In genomic region chr12:73585850-73586249, GRCm38 (mm10) we compare ENCODE assay signal across 8 mouse cellular contexts. TPM values are rescaled to one million over a fixed set of nuclear protein-coding genes. Genes with fewer than 3 reads are reported as not detected.
DNase-seq lines count a peak whose midpoint lies in the region; ATAC-seq and TF ChIP-seq lines count a peak whose summit lies in the region.

No protein-coding gene starts in this region.

- TF ChIP-seq POLR2A in brain, embryonic 14.5 days (IDR thresholded peaks at IDR 0.05; ENCODE audit: borderline replicate concordance, extremely low read depth, insufficient read depth, insufficient read length, poor library complexity, severe bottlenecking), result no peak

- H3K27ac ChIP-seq in heart, embryonic 11.5 days (ENCODE audit: low read depth, low read length), result no peak overlapping the region
- H3K27ac ChIP-seq in hindbrain, embryonic 16.5 days (ENCODE audit: low read depth, low read length), result no peak overlapping the region
- H3K27ac ChIP-seq in midbrain, embryonic 13.5 days, result no peak overlapping the region

- no peaks in the 10 kb centered on the region for H3K4me1 ChIP-seq in heart, embryonic 11.5 days (ENCODE audit: control insufficient read depth, insufficient read depth, low read length)
- H3K4me1 ChIP-seq in hindbrain, embryonic 16.5 days (ENCODE audit: control insufficient read depth, insufficient read depth, low read depth, low read length), result peaks cover 6% of the 10 kb centered on the region; the same call in 1 of the 2 replicates
- H3K4me1 ChIP-seq in midbrain, embryonic 13.5 days (replicated peaks), result peaks cover 20% of the 10 kb centered on the region; the same call in 1 of the 2 replicates

- no peak for ATAC-seq in heart, embryonic 11.5 days (replicated peaks; ENCODE audit: insufficient number of reproducible peaks, low FRiP score, low TSS enrichment)
- no peak for ATAC-seq in hindbrain, embryonic 16.5 days
- no peak; the same call in 1 of the 2 replicates for ATAC-seq in midbrain, embryonic 13.5 days

- peak overlapping the region; percentile 91 for H3K9ac ChIP-seq in heart, embryonic 11.5 days (ENCODE audit: low read depth, low read length)
- H3K9ac ChIP-seq in hindbrain, embryonic 16.5 days (ENCODE audit: low read depth, low read length), result no peak overlapping the region
- H3K9ac ChIP-seq in midbrain, embryonic 13.5 days (replicated peaks), result no peak overlapping the region

- no peak for TF ChIP-seq CTCF in brain, embryonic 14.5 days (IDR thresholded peaks at IDR 0.05; ENCODE audit: borderline replicate concordance, extremely low read depth, insufficient read depth, insufficient read length)

- H3K36me3 ChIP-seq in heart, embryonic 11.5 days (ENCODE audit: control insufficient read depth, insufficient read depth, low read length), result no peaks in the 10 kb centered on the region
- H3K36me3 ChIP-seq in hindbrain, embryonic 16.5 days (ENCODE audit: control insufficient read depth, insufficient read depth, low read length), result no peaks in the 10 kb centered on the region
- H3K36me3 ChIP-seq in midbrain, embryonic 13.5 days, result no peaks in the 10 kb centered on the region

- peak overlapping the region; percentile 85 for H3K4me2 ChIP-seq in heart, embryonic 11.5 days
- peak overlapping the region; percentile 82 for H3K4me2 ChIP-seq in hindbrain, embryonic 16.5 days (ENCODE audit: low read length)
- H3K4me2 ChIP-seq in midbrain, embryonic 13.5 days (replicated peaks), result peak overlapping the region; percentile 91

- intact Hi-C loops in heart, postnatal 25 days (cut with DNase I), result loop anchor here (2.0 to 5.0 kb wide), 2 partner anchors 46 to 107 kb away; no protein-coding TSS in a partner anchor

- H3K9me3 ChIP-seq in heart, embryonic 11.5 days (replicated peaks; ENCODE audit: control insufficient read depth, low read length), result no peaks in the 10 kb centered on the region
- H3K9me3 ChIP-seq in hindbrain, embryonic 16.5 days (ENCODE audit: control insufficient read depth, low read length), result no peaks in the 10 kb centered on the region
- H3K9me3 ChIP-seq in midbrain, embryonic 13.5 days, result no peaks in the 10 kb centered on the region

- H3K27me3 ChIP-seq in heart, embryonic 11.5 days (ENCODE audit: control insufficient read depth, insufficient read depth, low read length), result peaks cover 7% of the 10 kb centered on the region; the same call in 1 of the 2 replicates
- peaks cover 4% of the 10 kb centered on the region for H3K27me3 ChIP-seq in hindbrain, embryonic 16.5 days (replicated peaks; ENCODE audit: control insufficient read depth, insufficient read depth, low read length)
- peaks cover 44% of the 10 kb centered on the region for H3K27me3 ChIP-seq in midbrain, embryonic 13.5 days

- 2% methylated on average over 7 of the region's 7 CpGs for WGBS in heart, embryonic 11.5 days (ENCODE audit: insufficient replicate concordance)
- under 1% methylated on average over 7 of the region's 7 CpGs for WGBS in hindbrain, embryonic 16.5 days
- 2% methylated on average over 7 of the region's 7 CpGs for WGBS in midbrain, embryonic 13.5 days

- H3K4me3 ChIP-seq in heart, embryonic 11.5 days (ENCODE audit: low read depth, low read length), result peak overlapping the region; percentile 79
- H3K4me3 ChIP-seq in hindbrain, embryonic 16.5 days (ENCODE audit: low read length), result peak overlapping the region; percentile 80
- peak overlapping the region; percentile 71 for H3K4me3 ChIP-seq in midbrain, embryonic 13.5 days (replicated peaks)

- DNase-seq in heart, postnatal 25 days (ENCODE audit: low spot score), result no peak
- DNase-seq in brain, embryonic 14.5 days (ENCODE audit: low read depth), result peak; percentile 26
- no peak for DNase-seq in adrenal gland, postnatal 36 days
- DNase-seq in gastrocnemius, adult 8-10 months (ENCODE audit: low spot score in 2 of 2), result no peak
- DNase-seq in cerebellum, postnatal 14 days, result no peak

RNA-seq across cellular contexts. Expression of gene Prkch, which starts 1.3 kb away (rescaled TPM):
- polyA plus RNA-seq in heart, embryonic 11.5 days (2014; fragmentation: Nextera tagmentation; extraction: Ambion mirVana), result 16.2 and 16.7 TPM in 2 replicates
- 10 to 100 TPM; 16.1 to 18.8 TPM for total RNA-seq in heart, postnatal 25 days (2021)
- 4.7 and 7.7 TPM in 2 replicates for polyA plus RNA-seq in brain, embryonic 14.5 days (2012; rRNA removed)
- polyA plus RNA-seq in hindbrain, embryonic 16.5 days (2015; fragmentation: Nextera tagmentation; extraction: Ambion mirVana), result 6.4 and 6.9 TPM in 2 replicates
- polyA plus RNA-seq in midbrain, embryonic 13.5 days (2015; fragmentation: Nextera tagmentation; extraction: Ambion mirVana), result 3.9 and 5.5 TPM in 2 replicates
- total RNA-seq in adrenal gland, postnatal 36 days (2021), result 10 to 100 TPM; 11.2 to 16.3 TPM
- 1 to 10 TPM; 4.3 to 5.8 (median 4.9) TPM for total RNA-seq in gastrocnemius, adult 8-10 months (2022)

RNA-seq across cellular contexts. Expression of gene Tmem30b, which starts 39.7 kb away (rescaled TPM):
- polyA plus RNA-seq in heart, embryonic 11.5 days (2014; fragmentation: Nextera tagmentation; extraction: Ambion mirVana), result 0.30 TPM in 2 replicates
- total RNA-seq in heart, postnatal 25 days (2021), result under 1 TPM; 0.08 to 0.13 TPM
- 0.32 and 0.37 TPM in 2 replicates for polyA plus RNA-seq in brain, embryonic 14.5 days (2012; rRNA removed)
- polyA plus RNA-seq in hindbrain, embryonic 16.5 days (2015; fragmentation: Nextera tagmentation; extraction: Ambion mirVana), result 0.21 and 0.40 TPM in 2 replicates
- 0.05 and 0.26 TPM in 2 replicates for polyA plus RNA-seq in midbrain, embryonic 13.5 days (2015; fragmentation: Nextera tagmentation; extraction: Ambion mirVana)
- under 1 TPM; 0.10 to 0.13 TPM for total RNA-seq in adrenal gland, postnatal 36 days (2021)
- total RNA-seq in gastrocnemius, adult 8-10 months (2022), result under 1 TPM; 0.24 to 0.52 (median 0.36) TPM
